Mouse (Mus musculus) right cerebral cortex, postnatal 36 days (tissue): ENCODE measurements around the gene Rasl2-9.
A peak's percentile ranks its signal among the peaks of the same experiment; 100 is the strongest.
"Not testable (repeated sequence)": the region's sequence is repeated elsewhere in the genome, so short reads cannot be mapped to it uniquely, and the experiment has no call there.

Source experiments
- DNase-seq, 2 experiments: peaks; one replicate each; pipeline ENCODE4 v3.0.0; 2022; ENCODE audit warnings: low spot score in 2 of 2, mixed read lengths in 1 of 2

The Rasl2-9 gene

DNA sequence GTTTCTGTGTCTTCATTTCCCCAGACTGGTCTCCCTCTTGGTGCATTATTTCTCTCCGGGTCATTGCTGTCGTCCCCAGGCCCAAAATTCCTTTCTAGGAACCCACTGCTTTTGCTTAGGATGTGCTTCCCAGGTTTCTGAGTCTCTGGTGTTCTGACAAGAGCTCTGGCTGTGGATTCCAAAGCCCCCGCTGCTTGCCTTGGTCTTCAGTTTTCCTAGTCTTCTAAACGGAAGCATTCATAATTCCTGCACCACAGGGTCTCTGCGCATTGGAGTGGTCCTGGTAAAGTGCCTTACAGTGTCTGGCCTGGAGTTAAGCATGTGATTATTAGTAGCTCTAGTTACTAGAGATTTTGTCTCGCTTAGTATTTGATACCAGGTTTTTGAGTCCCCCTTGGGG is 44.9 kb downstream of the Rasl2-9 start:
- DNase-seq: no peak

DNA sequence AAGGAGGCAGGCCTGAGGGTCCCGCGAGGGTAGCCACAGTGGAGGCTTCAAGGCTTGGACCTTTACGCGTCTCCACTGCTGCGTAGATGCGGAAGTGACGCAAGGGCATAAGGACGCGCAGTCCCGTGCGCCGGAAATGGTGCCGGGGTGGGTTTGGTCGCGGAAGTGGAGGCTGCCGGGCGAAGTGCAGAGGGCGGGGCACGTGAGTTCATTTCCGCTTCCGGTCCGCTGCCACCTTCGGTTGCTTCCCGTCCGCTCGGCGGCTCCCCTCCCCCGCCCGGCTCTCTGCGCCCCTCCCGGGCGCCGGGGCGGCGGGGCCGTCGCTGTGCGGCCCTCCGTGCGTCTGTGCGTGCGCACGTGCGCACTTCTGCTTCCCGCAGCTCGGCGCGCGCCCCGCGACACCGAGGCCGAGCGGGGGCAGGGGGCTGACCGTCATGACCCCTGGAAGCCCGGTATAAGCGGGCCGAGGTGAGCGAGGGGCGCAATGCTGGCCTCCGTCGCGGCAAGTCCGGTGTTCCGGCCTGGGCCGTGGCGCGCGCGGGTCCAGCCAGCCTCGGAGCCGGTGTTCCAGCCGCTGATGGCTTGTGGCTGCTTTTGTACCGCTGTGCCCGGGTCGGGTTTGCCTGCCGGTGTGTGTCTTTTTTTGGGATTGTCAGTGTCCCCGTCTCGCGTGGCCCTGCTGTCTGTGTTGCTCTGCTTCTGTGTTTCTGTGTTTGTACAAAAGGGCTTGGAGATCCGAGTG is 45.6 kb downstream of the Rasl2-9 start, which contains the start of gene Epn1:
TSS of gene Epn1 (plus strand) at position 226 of the 742 bp plus-strand sequence.
- DNase-seq: peak; percentile 95 to 96

DNA sequence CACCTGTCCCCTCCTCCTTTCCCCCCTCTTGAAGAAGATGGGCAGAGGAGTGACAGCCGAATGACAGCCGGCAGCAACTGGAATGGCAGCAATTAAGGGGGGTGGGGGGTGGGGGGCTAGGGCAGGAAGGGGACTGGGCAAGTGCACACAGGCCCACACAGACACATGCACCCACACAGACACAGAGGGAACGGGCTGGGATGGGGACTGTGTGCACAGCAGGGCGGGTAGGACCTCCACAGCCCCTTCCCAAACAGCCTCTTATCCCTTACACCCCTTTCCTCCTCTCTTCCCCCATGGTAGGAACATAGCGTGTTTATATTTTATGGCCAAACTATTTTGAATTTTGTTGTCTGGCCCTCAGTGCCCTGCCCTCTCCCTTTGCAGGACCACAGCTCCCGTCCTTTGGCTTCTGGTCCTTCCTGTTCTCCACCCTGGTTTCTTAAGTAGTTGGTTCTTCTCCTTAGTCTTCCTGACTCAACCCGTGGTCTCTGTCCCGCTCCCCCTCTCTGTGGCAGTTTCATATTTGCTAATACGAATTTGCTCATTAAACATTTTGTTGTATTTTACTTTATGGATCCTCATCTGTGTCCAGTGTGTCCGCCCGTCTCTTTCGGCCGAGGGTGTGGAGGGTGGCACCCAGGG is 46.3 kb downstream of the Rasl2-9 start:
- DNase-seq: not testable (repeated sequence)

DNA sequence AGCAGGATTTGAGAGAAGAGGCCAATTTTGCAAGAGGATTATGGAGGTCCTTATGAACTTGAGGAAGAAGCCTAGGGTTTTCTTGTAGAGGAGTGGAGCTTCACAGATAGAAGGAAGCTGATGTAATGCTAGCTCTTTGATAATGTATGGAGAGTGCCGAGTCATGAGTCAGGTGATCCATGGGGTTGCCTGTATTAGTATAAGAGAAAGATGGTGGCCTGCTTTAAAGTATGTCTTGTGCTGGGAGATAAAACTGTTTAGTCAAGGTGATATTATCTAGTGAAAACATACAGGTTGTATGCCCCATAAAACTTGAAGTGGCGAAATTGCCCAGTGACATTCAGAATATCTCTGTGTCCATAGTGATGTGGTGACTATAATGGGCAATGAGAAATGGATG is 48.8 kb downstream of the Rasl2-9 start:
- DNase-seq: no peak

DNA sequence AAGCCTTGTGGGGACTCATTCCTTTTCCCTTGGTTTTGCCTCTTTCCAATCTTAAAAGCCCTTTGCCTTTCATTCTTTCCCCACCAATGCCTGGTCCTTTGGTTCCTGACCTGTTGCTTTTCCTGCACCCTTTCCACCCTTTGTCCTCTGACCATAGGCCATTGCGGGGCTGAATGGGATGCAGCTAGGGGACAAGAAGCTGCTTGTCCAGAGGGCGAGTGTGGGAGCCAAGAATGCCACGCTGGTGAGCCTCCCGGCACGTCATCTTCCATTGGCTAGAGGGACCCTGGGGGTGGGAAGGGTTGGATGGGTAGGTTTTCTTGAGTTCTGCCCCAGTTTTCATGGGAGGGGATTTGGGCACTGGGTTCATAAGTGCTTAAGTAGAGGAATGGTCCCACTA is 50.8 kb downstream of the Rasl2-9 start:
- no peak for DNase-seq
